Mouse (Mus musculus): ENCODE results near the gene Exoc6b.

DNA sequence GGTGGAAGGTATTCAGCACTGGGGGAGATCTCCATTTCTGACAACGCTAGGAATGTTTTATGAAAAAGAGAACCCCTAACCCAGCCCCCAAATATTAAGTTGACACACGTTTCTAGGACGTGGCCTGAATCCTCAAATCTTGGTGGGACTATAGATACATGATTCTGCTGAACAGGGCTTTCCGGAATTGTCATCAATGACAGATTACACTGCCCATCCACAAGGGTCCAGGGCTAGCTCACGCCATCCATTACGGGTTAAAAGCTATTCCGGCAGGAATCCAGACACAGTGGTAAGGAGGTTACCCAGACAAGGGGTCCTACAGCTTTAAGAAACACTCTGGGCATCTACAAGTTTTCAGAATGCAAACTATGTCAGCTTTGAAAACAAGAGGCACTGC is 323.7 kb downstream of the Exoc6b start:
- TF ChIP-seq ZNF384 (IDR thresholded peaks at IDR 0.05; ENCODE audit: low read depth, low read length) = no peak
- TF ChIP-seq MAFK (IDR thresholded peaks at IDR 0.05; ENCODE audit: insufficient read depth, low read depth, low read length) = no peak
- TF ChIP-seq CHD2 (IDR thresholded peaks at IDR 0.05; ENCODE audit: low read depth, low read length) = no peak

Data from ES-E14 (cell line).